Mouse (Mus musculus) MN1 (cell line): ENCODE data around the gene Ylpm1.

Source experiments
- DNase-seq: peaks from one replicate; pipeline ENCODE4 v3.0.0-alpha.2; 2016; ENCODE audit warnings: low spot score

The Ylpm1 gene

DNA sequence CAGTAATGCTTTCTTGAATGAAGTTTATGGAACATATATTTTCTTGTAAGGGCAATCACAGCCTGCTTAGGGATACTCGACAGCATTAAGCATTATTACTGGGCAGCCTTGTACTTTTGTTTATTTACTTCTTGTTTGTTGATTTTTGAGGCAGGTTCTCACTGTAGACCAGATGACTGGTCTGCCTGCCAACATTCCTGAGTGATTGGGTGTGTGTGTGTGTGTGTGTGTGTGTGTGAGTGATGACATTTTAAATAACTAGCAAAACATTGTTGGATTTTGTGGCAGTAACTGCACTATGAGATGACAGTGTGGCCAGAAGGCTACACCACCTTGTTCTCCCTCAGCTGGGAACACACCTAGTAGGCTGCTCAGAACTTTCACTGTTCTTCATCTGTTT, 13.7 kb downstream of the Ylpm1 start:
- no peak for DNase-seq

GRCm38 (mm10) chr12:85010541-85010940, 14.4 kb downstream of the Ylpm1 start:
- DNase-seq: no peak

DNA sequence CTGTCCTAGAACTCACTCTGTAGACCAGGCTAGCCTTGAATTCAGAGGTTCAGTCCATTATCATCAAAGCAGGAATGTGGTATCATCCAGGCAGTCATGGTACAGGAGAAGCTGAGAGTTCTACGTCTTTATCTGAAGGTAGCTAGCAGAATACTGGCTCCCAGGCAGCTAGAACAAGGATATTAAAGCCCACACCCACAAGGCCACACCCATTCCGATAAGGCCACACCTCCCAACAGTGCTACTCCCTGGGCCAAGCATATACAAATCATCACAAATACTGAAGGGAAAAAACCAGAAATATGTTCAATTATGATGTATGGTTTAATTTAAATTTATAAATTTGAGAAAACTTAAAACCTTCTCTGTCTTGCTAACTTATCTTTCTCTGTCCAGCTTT, 16.1 kb downstream of the Ylpm1 start:
- DNase-seq: no peak

GRCm38 (mm10) chr12:85022071-85022470, 25.9 kb downstream of the Ylpm1 start:
- DNase-seq: no peak

- DNase-seq: no peak
These were observed 36.6 kb downstream of the Ylpm1 start for GRCm38 (mm10) chr12:85032710-85033109.

DNA sequence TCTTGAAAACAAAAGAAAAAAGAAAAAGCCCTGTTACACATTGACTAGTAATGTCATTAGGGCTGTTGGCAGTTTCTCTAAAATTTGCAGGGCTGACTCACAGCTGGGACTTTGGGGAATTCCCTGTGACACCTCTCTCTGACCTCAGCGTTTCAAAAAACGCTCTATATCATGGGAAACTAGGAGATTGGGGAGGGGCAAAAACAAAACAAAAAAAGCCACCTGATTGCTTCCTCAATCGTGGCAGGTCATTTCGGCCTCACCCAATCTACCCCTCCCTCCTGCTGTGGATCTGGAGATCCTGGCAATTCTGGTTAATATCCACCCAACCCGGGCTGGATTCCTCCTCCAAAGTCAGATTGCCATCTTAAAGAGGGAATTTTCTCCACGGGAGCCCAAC, 55.1 kb downstream of the Ylpm1 start:
- DNase-seq: peak; percentile 92

DNA sequence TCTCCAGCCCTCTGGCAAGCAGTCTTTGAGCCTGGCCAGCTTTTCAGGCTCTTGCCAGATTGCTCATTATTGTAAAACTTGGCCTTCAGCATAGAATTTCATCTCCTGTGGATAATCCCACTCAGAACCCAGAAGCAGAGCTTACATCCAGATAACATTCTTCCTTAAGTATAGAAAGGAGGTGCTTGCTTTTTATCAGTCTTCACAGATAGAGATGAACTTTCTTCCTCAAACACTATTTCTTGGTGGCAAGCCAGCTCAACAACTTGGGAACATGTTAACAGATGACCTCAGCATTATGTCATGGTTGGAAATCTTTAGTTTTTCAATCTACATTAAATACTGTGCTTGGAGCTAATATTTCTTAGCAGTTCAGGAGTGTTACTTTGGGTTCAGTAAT, 74.9 kb downstream of the Ylpm1 start:
- DNase-seq: no peak

GRCm38 (mm10) chr12:85077100-85077499, 81.0 kb downstream of the Ylpm1 start:
- no peak for DNase-seq

- no peak for DNase-seq
These were observed 88.1 kb downstream of the Ylpm1 start for GRCm38 (mm10) chr12:85084257-85084656.

- no peak for DNase-seq
These were observed 88.8 kb downstream of the Ylpm1 start for GRCm38 (mm10) chr12:85084941-85085340.

DNA sequence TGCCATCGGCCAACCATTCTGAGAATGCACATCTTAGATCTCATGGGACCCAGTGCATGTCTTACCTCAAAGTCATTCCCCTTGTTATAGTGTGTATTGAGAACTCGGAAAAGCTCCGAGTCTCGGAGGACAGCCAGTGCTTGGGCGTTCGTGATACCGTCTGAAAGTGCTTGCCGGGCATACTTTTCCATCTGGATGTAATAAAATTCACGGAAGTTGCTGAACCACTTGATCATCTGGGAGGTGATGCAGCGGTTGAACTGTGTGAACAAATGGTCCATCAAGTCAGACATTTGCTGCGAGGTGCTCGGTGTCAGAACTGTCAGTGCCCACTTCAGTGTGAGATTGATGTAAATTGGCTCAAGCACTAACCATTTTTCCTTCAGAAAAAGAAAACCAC, 91.7 kb downstream of the Ylpm1 start:
- DNase-seq: no peak

GRCm38 (mm10) chr12:85091190-85091589, 95.1 kb downstream of the Ylpm1 start:
- no peak for DNase-seq

- peak; percentile 75 for DNase-seq
These were observed 96.1 kb downstream of the Ylpm1 start for GRCm38 (mm10) chr12:85092214-85092613.

DNA sequence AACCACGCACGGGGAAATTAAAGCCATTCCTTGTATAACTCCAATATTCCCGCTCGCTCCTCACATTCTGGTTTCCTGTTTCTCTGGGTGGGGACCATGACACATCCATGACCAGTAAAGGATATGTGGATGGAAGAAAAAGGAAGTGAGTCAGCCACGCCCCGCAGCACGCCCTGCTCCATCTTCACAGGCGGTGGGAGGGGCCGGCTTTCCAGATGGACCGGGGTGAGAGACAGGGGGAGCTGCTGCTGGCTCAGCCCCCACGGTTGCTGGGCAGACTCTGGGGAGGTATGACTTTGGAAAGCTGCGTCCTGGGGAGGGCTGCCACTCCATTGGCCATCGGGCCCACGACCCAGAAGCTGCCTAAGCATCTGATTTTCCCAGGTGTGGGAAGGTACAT, 97.9 kb downstream of the Ylpm1 start:
- peak; percentile 85 for DNase-seq

DNA sequence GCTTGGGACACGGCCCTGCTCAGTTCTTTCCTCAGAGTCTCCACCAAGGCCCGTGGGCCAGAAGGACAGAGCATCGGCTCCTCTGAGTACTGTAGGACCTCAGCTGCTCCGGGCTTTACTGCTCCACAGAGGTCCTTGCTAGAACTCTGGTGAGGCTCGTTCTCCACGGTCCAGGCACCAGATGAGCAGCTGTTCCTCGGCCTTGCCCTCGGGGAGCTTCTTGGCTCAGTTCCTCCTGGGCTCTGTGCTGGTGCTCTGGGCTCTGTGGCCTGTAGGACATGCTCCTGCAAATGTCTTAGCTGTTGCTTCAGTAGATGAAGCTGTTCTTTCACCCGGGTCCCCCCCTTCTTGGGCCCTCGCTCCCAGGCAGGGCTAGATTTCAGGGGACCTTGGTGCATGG, 98.6 kb downstream of the Ylpm1 start:
- peak; percentile 54 for DNase-seq

DNA sequence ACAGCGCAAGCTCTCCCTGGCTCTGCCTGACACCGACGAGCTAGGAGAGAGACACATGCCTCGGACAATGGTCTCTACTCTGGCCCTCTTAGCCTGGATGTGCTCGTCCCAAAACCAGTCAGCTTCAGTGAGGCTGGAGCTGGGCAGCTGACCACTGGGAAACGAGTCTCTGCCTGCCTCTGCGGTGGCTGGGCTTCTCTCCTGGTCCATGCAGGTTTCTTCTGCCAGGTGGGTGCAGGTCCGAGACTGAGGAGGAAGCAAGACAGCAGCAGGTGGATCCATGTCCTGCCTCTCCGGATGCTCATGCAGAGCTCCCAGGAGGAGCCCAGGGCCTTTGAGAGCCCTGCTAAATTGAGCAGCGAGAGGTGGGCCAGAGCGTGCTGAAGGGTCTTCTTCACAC, 99.0 kb downstream of the Ylpm1 start:
- DNase-seq: no peak

DNA sequence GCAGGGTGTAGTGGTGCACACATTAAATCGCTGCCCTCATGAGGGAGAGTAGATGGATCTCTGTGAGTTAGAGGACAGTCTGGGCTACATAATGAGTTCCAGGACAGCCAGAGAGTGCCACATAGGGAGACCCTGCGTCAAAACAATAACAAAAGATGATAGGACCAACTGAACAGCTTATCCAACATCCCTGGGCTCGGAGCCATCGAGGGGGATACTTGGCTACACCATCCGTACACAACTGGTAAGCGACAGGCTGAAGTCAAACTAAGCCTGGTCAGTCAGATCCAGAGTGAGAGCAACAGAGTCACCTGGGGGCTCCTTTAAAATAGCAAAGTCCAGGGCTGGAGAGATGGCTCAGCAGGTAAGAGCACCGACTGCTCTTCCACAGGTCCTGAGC, 99.7 kb downstream of the Ylpm1 start:
- no peak for DNase-seq

DNA sequence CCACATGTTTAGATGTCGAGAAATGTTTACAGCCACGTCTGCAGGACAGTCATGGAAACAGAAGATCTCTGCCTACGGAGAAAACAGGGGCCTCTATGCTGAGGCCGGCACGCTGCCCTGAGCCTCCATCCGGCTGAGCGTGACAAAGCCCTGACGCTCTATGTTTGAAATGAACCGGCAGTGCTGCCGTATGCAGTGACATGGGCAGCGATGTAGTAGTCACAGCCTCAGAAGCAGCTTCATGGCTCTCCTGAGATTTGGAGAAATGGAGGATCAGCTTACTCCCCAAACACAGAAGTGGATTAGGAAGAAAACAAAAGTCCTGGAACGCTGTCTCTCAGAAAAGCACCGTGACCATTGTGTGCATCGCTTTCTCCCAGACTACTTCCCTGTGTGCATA, 104.9 kb downstream of the Ylpm1 start:
- DNase-seq: no peak

GRCm38 (mm10) chr12:85101521-85102106, 105.5 kb downstream of the Ylpm1 start:
- no peak for DNase-seq

- DNase-seq: no peak
These were observed 107.0 kb downstream of the Ylpm1 start for GRCm38 (mm10) chr12:85103096-85103495.

- DNase-seq: no peak
These were observed 108.7 kb downstream of the Ylpm1 start for GRCm38 (mm10) chr12:85104789-85105188.

DNA sequence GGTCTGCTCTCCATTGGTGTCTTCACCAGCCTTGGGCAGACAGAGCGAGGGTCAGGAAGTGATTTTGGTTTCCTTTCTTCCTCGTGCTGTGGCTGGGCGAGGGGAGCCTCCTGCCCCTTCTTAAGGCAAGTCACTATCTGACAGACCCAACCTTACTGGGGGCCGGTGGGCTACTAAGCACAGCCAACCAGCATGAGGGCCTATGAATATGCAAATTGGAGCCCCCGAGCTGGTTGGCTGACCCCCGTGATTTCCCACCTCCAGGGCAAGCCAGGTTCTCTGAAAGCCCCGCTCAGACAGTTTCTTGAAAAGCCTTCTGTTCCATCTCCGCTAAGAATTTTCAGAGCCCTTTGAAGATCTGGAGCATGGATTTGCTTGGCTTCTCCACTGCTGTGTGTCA, 110.2 kb downstream of the Ylpm1 start:
- DNase-seq: no peak

GRCm38 (mm10) chr12:85108643-85109042, 112.5 kb downstream of the Ylpm1 start:
- no peak for DNase-seq

DNA sequence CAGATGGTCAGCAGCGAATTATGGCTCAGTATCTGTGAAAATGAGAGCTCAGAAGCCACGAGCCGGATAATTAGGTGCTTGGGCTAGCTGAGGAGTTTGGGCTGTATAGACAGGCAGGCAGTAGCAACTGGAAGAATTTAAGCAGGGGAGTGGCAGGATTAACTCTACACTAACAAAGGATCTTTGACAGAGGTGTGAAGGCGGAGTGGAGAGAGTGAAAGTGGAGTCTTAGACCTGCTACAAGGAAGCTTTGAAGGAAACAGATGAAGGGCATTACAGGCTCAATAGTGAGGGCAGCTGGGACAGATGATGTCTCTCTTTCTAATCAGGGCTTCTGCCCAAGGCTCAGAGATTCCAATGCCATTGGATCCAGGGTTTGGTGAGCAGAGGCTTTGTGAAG, 113.3 kb downstream of the Ylpm1 start:
- no peak for DNase-seq
